Mouse (Mus musculus): ENCODE results near the gene Specc1. TPM values are rescaled to one million over a fixed set of nuclear protein-coding genes. Genes with fewer than 3 reads are reported as not detected.

The Specc1 gene
- polyA plus RNA-seq, 1 experiment from 2014 or later, result 11.5 TPM

DNA sequence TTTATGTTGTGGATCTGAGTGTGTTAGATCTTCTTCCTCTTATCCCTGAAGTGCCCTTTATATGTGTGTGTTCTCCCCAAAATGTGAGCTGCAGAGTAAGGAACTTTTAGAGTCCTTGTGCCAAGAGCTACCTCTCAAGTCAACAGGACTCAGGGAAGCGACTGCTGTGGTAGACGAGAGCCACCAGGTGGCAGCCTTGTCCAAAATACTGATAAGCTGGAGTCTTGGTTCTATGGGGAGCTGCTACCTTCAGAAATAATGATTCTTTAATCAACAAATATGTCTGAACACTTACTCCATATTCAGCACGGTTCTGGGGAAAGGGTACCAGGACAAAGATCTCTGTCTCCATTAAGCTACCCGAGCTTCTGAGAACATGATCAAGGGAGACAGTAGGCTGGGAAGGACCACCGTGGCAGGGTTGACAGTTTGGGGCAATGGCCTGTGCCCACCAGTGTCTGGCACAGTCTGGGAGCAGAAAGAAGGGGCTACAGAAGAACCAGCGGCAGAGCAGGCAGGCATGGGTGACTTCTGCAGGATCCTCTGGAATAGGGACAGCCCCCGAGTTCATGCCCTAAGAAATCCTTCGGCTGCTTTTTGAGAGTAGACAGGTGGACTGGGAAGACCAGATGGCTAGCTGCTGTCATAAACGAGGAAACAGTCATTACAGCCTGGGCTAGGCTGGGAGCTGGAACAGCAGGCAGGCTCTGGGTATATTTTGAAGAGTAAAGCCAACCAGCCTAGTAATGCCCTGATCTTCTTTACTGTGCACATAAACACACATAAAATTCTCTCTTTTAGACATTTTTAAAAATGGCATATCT is 91.5 kb downstream of the Specc1 start:
- 36% methylated on average over 9 of the region's 9 CpGs for WGBS
- Histone ChIP-seq H3K4me1 (replicated peaks; ENCODE audit: control insufficient read depth, insufficient read depth, low read length) (no peaks in the 10 kb centered on the region), H3K4me3 (replicated peaks; ENCODE audit: low read length) (no peak overlapping the region), H3K36me3 (replicated peaks; ENCODE audit: control insufficient read depth, insufficient read depth) (no peaks in the 10 kb centered on the region), H3K27me3 (ENCODE audit: control insufficient read depth, insufficient read depth, low read length) (no peaks in the 10 kb centered on the region), H3K4me2 (replicated peaks) (no peak overlapping the region), H3K27ac (no peak overlapping the region), H3K9me3 (ENCODE audit: control insufficient read depth, low read length) (no peaks in the 10 kb centered on the region), H3K9ac (no peak overlapping the region)
- peak; percentile 90 for DNase-seq (ENCODE audit: low spot score)
- ATAC-seq (ENCODE audit: low FRiP score), result no peak

DNA sequence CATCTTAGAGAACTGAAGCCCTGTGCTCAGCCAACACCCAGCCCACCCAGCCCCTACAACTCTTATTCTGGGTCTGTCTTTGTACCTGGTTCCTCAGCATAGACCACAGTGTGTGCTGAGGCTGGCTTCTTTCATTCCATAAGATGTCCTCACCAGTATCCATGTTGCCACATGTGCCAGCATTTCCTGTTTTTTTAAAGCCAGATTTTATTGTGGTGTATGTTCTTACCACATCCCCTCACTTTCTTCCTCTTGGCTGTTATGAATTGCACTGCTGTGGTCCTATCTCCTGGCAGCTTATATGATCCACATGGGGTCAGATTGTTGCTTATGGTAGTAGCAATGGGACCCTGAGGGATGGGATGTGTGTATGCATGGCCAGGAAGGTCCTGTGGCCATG is 92.6 kb downstream of the Specc1 start:
- Histone ChIP-seq H3K27me3 (ENCODE audit: control insufficient read depth, insufficient read depth, low read length) (no peaks in the 10 kb centered on the region), H3K4me2 (replicated peaks) (no peak overlapping the region), H3K9ac (no peak overlapping the region), H3K36me3 (replicated peaks; ENCODE audit: control insufficient read depth, insufficient read depth) (no peaks in the 10 kb centered on the region), H3K4me1 (replicated peaks; ENCODE audit: control insufficient read depth, insufficient read depth, low read length) (no peaks in the 10 kb centered on the region), H3K9me3 (ENCODE audit: control insufficient read depth, low read length) (no peaks in the 10 kb centered on the region), H3K4me3 (replicated peaks; ENCODE audit: low read length) (no peak overlapping the region), H3K27ac (no peak overlapping the region)
- ATAC-seq (ENCODE audit: low FRiP score) (no peak), DNase-seq (ENCODE audit: low spot score) (no peak)

GRCm38 (mm10) chr11:62050356-62051330 is 94.1 kb downstream of the Specc1 start:
- Histone ChIP-seq H3K9me3 (ENCODE audit: control insufficient read depth, low read length) (no peaks in the 10 kb centered on the region), H3K27ac (no peak overlapping the region), H3K4me1 (replicated peaks; ENCODE audit: control insufficient read depth, insufficient read depth, low read length) (no peaks in the 10 kb centered on the region), H3K4me2 (replicated peaks) (no peak overlapping the region), H3K36me3 (replicated peaks; ENCODE audit: control insufficient read depth, insufficient read depth) (no peaks in the 10 kb centered on the region), H3K4me3 (replicated peaks; ENCODE audit: low read length) (no peak overlapping the region), H3K9ac (no peak overlapping the region), H3K27me3 (ENCODE audit: control insufficient read depth, insufficient read depth, low read length) (no peaks in the 10 kb centered on the region)
- no peak for DNase-seq (ENCODE audit: low spot score)
- no peak for ATAC-seq (ENCODE audit: low FRiP score)
- WGBS, result 58% methylated on average over 8 of the region's 8 CpGs

DNA sequence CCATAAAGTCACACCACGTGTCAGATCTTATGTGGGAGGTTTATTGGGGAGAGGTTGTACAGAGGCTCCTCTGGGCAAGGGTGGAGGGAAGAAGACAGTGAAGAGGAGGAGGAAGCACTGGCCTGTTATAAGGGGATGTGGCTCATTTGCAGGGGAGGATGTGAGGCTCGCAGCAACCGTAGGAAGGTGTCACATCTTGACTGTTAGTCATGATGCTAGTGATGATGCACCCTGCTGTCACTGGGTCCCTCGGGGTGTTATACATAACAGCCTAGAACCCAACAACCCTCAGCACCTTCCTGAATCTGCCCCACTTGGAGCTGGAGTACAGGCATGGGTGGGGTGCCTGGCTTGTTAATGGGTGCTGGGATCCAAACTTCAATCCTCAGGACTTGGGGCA is 94.9 kb downstream of the Specc1 start:
- H3K9me3 ChIP-seq (ENCODE audit: control insufficient read depth, low read length), result no peaks in the 10 kb centered on the region
- H3K9ac ChIP-seq, result no peak overlapping the region
- no peaks in the 10 kb centered on the region for H3K36me3 ChIP-seq (replicated peaks; ENCODE audit: control insufficient read depth, insufficient read depth)
- H3K4me1 ChIP-seq (replicated peaks; ENCODE audit: control insufficient read depth, insufficient read depth, low read length), result no peaks in the 10 kb centered on the region
- no peak for DNase-seq (ENCODE audit: low spot score)
- ATAC-seq (ENCODE audit: low FRiP score), result no peak
- no peak overlapping the region for H3K4me2 ChIP-seq (replicated peaks)
- H3K4me3 ChIP-seq (replicated peaks; ENCODE audit: low read length), result no peak overlapping the region
- 94% methylated on average over 4 of the region's 4 CpGs for WGBS
- no peaks in the 10 kb centered on the region for H3K27me3 ChIP-seq (ENCODE audit: control insufficient read depth, insufficient read depth, low read length)
- H3K27ac ChIP-seq, result no peak overlapping the region

DNA sequence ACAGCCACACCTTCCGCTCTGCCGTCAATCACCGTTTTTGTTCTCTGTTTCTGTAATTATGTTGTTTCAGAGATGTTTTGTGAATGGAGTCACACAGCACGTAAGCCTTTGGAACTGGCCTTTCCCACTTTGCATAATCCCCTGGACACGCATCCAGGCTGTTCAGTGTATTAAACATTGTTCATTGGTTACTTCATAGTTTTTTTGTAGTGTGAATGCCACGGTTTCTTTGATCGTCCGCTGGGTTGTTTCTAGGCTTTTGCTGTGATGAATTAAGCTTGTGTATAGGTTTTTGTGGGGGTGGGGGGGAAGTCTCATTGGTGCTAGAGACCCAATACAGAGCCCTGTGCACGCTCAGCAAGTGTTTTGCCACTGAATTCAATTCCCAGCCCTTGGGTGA is 97.4 kb downstream of the Specc1 start:
- DNase-seq (ENCODE audit: low spot score), result no peak
- Histone ChIP-seq H3K4me2 (replicated peaks) (no peak overlapping the region), H3K4me3 (replicated peaks; ENCODE audit: low read length) (no peak overlapping the region), H3K27me3 (ENCODE audit: control insufficient read depth, insufficient read depth, low read length) (no peaks in the 10 kb centered on the region), H3K36me3 (replicated peaks; ENCODE audit: control insufficient read depth, insufficient read depth) (no peaks in the 10 kb centered on the region), H3K9ac (no peak overlapping the region), H3K9me3 (ENCODE audit: control insufficient read depth, low read length) (no peaks in the 10 kb centered on the region), H3K27ac (no peak overlapping the region), H3K4me1 (replicated peaks; ENCODE audit: control insufficient read depth, insufficient read depth, low read length) (no peaks in the 10 kb centered on the region)
- WGBS, result 16% methylated on average over 9 of the region's 9 CpGs
- no peak for ATAC-seq (ENCODE audit: low FRiP score)

- 61% methylated on average over 1 of the region's 1 CpGs for WGBS
- no peak overlapping the region for H3K4me3 ChIP-seq (replicated peaks; ENCODE audit: low read length)
- no peaks in the 10 kb centered on the region for H3K4me1 ChIP-seq (replicated peaks; ENCODE audit: control insufficient read depth, insufficient read depth, low read length)
- no peak overlapping the region for H3K27ac ChIP-seq
- H3K4me2 ChIP-seq (replicated peaks), result no peak overlapping the region
- no peaks in the 10 kb centered on the region for H3K27me3 ChIP-seq (ENCODE audit: control insufficient read depth, insufficient read depth, low read length)
- ATAC-seq (ENCODE audit: low FRiP score) (no peak), DNase-seq (ENCODE audit: low spot score) (no peak)
- no peaks in the 10 kb centered on the region for H3K9me3 ChIP-seq (ENCODE audit: control insufficient read depth, low read length)
- no peaks in the 10 kb centered on the region for H3K36me3 ChIP-seq (replicated peaks; ENCODE audit: control insufficient read depth, insufficient read depth)
- H3K9ac ChIP-seq, result no peak overlapping the region
Observed at GRCm38 (mm10) chr11:62064565-62064964, 108.0 kb downstream of the Specc1 start.

GRCm38 (mm10) chr11:62065655-62066054 is 109.1 kb downstream of the Specc1 start:
- H3K4me1 ChIP-seq (replicated peaks; ENCODE audit: control insufficient read depth, insufficient read depth, low read length), result no peaks in the 10 kb centered on the region
- no peak overlapping the region for H3K4me2 ChIP-seq (replicated peaks)
- no peak overlapping the region for H3K9ac ChIP-seq
- DNase-seq (ENCODE audit: low spot score) (no peak), ATAC-seq (ENCODE audit: low FRiP score) (no peak)
- no peaks in the 10 kb centered on the region for H3K9me3 ChIP-seq (ENCODE audit: control insufficient read depth, low read length)
- H3K27me3 ChIP-seq (ENCODE audit: control insufficient read depth, insufficient read depth, low read length), result no peaks in the 10 kb centered on the region
- H3K36me3 ChIP-seq (replicated peaks; ENCODE audit: control insufficient read depth, insufficient read depth), result no peaks in the 10 kb centered on the region
- 86% methylated on average over 6 of the region's 6 CpGs for WGBS
- no peak overlapping the region for H3K4me3 ChIP-seq (replicated peaks; ENCODE audit: low read length)
- H3K27ac ChIP-seq, result no peak overlapping the region

DNA sequence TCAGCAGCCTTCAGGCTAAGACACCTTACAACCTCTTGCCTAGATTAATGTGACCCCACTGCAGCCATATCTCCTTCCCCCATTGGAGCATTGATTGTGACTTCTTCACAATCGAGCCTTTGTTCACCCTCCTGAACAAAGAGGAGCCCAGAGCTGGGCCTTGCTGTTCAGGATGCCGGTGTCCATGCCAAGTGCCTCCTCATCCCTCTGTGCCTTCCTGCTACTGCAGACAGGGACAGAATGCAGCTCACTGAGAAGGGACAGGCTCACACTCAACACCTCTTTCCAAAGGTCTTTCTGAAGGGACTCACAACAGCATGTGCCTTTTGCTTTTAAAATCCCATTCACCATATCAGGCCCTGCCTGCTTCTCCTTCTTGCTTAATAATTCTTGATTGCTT is 113.0 kb downstream of the Specc1 start:
- Histone ChIP-seq H3K4me3 (replicated peaks; ENCODE audit: low read length) (no peak overlapping the region), H3K27ac (no peak overlapping the region), H3K9ac (no peak overlapping the region), H3K36me3 (replicated peaks; ENCODE audit: control insufficient read depth, insufficient read depth) (no peaks in the 10 kb centered on the region), H3K9me3 (ENCODE audit: control insufficient read depth, low read length) (no peaks in the 10 kb centered on the region), H3K27me3 (ENCODE audit: control insufficient read depth, insufficient read depth, low read length) (no peaks in the 10 kb centered on the region), H3K4me2 (replicated peaks) (no peak overlapping the region), H3K4me1 (replicated peaks; ENCODE audit: control insufficient read depth, insufficient read depth, low read length) (no peaks in the 10 kb centered on the region)
- ATAC-seq (ENCODE audit: low FRiP score) (no peak), DNase-seq (ENCODE audit: low spot score) (no peak)
- WGBS, result 18% methylated on average over 2 of the region's 2 CpGs

GRCm38 (mm10) chr11:62070206-62070605 is 113.6 kb downstream of the Specc1 start:
- no peak for ATAC-seq (ENCODE audit: low FRiP score)
- no peak for DNase-seq (ENCODE audit: low spot score)
- 77% methylated on average over 7 of the region's 7 CpGs for WGBS
- Histone ChIP-seq H3K27me3 (ENCODE audit: control insufficient read depth, insufficient read depth, low read length) (no peaks in the 10 kb centered on the region), H3K4me3 (replicated peaks; ENCODE audit: low read length) (no peak overlapping the region), H3K4me2 (replicated peaks) (no peak overlapping the region), H3K36me3 (replicated peaks; ENCODE audit: control insufficient read depth, insufficient read depth) (no peaks in the 10 kb centered on the region), H3K9ac (no peak overlapping the region), H3K9me3 (ENCODE audit: control insufficient read depth, low read length) (no peaks in the 10 kb centered on the region), H3K27ac (no peak overlapping the region), H3K4me1 (replicated peaks; ENCODE audit: control insufficient read depth, insufficient read depth, low read length) (no peaks in the 10 kb centered on the region)
